Mouse (Mus musculus) kidney, postnatal 0 days (tissue): ENCODE results near the gene Wdr45. TPM values are rescaled to one million over a fixed set of nuclear protein-coding genes. Genes with fewer than 3 reads are reported as not detected.
"Not testable (repeated sequence)": the region's sequence is repeated elsewhere in the genome, so short reads cannot be mapped to it uniquely, and the experiment has no call there.

Source experiments
- ATAC-seq: fragments of 200-750 bp; cut with Nextera tagmentation; replicated peaks from 2 replicates; pipeline ENCODE4 v1.8.0; 2017; ENCODE audit warnings: low read depth, moderate number of reproducible peaks, moderate TSS enrichment, moderate library complexity; ENCODE audit not compliant: low FRiP score
- DNase-seq: peaks from one replicate; pipeline ENCODE4 v3.0.0-alpha.2; 2016; ENCODE audit warnings: low spot score
- H3K27ac ChIP-seq: fragments of 300-500 bp; sonication (generic); 2 replicates; pipeline ENCODE4 v1.5.1; 2014; ENCODE audit warnings: mild to moderate bottlenecking
- H3K27me3 ChIP-seq: fragments of 300-500 bp; sonication (generic); 2 replicates; pipeline ENCODE4 v1.6.1; 2014; ENCODE audit warnings: low read length, mixed read lengths; ENCODE audit not compliant: insufficient read depth
- H3K36me3 ChIP-seq: fragments of 300-500 bp; sonication (generic); 2 replicates; pipeline ENCODE4 v1.6.1; 2014; ENCODE audit warnings: low read length, mixed read lengths; ENCODE audit not compliant: insufficient read depth
- H3K4me1 ChIP-seq: fragments of 300-500 bp; sonication (generic); replicated peaks from 2 replicates; pipeline ENCODE4 v1.6.1; 2014; ENCODE audit warnings: antibody characterized with exemption, low read length, mixed read lengths; ENCODE audit not compliant: insufficient read depth
- H3K4me2 ChIP-seq: fragments of 300-500 bp; sonication (generic); 2 replicates; pipeline ENCODE4 v1.6.1; 2014; ENCODE audit warnings: mild to moderate bottlenecking, low read length, moderate library complexity, mixed read lengths
- H3K4me3 ChIP-seq: fragments of 300-500 bp; sonication (generic); replicated peaks from 2 replicates; pipeline ENCODE4 v1.5.1; 2014; ENCODE audit warnings: low read depth, low read length
- H3K9ac ChIP-seq: fragments of 300-500 bp; sonication (generic); 2 replicates; pipeline ENCODE4 v1.6.1; 2014; ENCODE audit warnings: low read depth, low read length
- H3K9me3 ChIP-seq: fragments of 300-500 bp; sonication (generic); replicated peaks from 2 replicates; pipeline ENCODE4 v1.6.1; 2016; ENCODE audit warnings: low read length, inconsistent platforms, mixed read lengths
- CTCF ChIP-seq: IDR thresholded peaks from 2 replicates; pipeline ENCODE4 v1.5.1; 2016; ENCODE audit warnings: antibody characterized with exemption, low read depth, mild to moderate bottlenecking, moderate library complexity
- WGBS: fragments of 180-500 bp; shearing (Covaris S2); extraction: QIAGEN DNeasy Blood & Tissue Kit; methylation state at CpG from one replicate; pipeline ENCODE4 v1.1.7; 2014; 5-methylcytosine and 5-hydroxymethylcytosine counted together
- polyA plus RNA-seq: library from polyadenylated mRNA; unstranded; fragments of >200 nt; fragmentation: Nextera tagmentation; extraction: Ambion mirVana; gene quantifications from 2 replicates; pipeline ENCODE4 v1.2.1, GENCODE M21; 2015

The Wdr45 gene
- polyA plus RNA-seq, 1 experiment from 2014 or later: 39.6 TPM

DNA sequence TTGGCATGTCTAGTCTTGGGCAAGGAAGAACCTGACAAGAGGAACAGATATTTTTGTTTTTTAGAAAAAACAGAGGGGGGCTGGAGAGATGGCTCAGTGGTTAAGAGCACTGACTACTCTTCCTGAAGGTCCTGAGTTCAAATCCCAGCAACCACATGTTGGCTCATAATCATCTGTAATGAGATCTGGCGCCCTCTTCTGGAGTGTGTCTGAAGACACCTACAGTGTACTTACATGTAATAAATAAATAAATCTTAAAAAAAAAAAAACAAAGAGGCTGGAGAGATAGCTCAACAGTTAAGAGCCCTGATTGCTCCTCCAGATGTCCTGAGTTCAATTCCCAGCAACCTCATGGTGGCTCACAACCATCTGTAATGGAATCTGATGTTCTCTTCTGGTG, 1.9 kb downstream of the Wdr45 start:
- not testable (repeated sequence) for H3K4me1 ChIP-seq, H3K4me3 ChIP-seq, H3K36me3 ChIP-seq, H3K27me3 ChIP-seq, H3K4me2 ChIP-seq, H3K27ac ChIP-seq, ATAC-seq, H3K9ac ChIP-seq, H3K9me3 ChIP-seq, DNase-seq
- peak; percentile 29; the same call in 1 of the 2 replicates for TF ChIP-seq CTCF
- 33% methylated on average over 1 of the region's 1 CpGs for WGBS

DNA sequence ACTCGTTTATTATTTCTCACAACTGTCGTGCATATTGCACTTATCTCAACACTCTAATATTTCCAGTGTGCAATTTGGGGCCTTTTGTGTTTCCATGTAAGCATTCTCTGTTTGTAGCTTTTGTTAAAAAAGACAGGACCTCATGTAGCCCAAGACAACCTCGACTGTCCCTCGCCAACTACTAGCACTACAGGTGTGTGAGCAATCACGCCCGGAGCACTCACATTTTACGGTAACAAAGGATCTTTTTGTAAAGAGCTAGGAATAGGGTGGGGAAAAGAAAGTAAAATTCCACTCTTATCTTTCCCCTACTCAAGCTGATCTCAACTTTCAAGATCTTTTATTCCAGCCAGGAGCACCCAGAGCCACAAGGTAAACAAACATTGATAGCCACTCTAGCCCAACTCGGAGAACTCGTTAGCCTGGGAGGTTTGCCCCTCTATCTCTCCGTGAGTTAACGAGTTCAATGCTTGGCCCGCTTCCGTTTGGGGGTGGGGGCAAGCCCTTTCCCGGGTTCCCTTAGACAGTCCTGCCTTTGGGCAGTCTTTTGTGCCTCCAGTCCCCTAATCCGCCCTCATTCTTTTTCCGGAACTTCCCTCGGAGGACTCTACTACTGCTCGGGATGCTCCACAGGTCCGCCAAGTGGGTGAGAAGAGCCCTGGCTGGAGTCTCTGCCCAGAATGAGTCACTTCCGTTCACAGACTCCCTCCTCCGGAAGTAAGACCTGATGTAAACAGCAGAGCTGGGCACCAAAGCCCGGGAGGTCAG, 7.6 kb downstream of the Wdr45 start, which contains the start of gene Gm45208:
Gm45208 (plus strand) TSS at position 732 of the 768 bp plus-strand sequence.
- H3K9me3 ChIP-seq: no peaks in the 10 kb centered on the region
- no peaks in the 10 kb centered on the region for H3K27me3 ChIP-seq
- peak within 1 kb of the TSS; percentile 62 for H3K4me2 ChIP-seq
- ATAC-seq: peak; percentile 84
- H3K4me3 ChIP-seq: peak within 1 kb of the TSS; percentile 52
- peak within 1 kb of the TSS; percentile 60 for H3K9ac ChIP-seq
- no peaks in the 10 kb centered on the region for H3K4me1 ChIP-seq
- H3K27ac ChIP-seq: peak within 1 kb of the TSS; percentile 79
- no peaks in the 10 kb centered on the region for H3K36me3 ChIP-seq
- TF ChIP-seq CTCF: no peak
- DNase-seq: peak; percentile 85
- 28% methylated on average over 22 of the region's 22 CpGs for WGBS

DNA sequence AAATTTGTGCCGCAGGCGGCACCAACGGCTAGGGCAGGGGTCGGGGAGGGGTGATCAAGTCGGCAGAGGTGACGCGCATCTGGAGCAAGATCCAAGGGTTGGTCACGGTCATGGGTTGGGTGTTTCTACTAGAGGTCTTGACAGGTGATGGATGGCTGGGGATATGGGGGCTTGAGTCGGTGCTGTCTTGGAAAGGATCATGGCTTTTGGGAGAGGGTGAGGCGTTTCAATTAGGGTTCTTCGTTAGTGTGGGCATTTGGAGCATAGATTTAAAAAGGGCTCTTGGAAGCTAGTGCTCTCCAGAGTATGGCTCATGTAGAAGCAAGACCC, 8.1 kb downstream of the Wdr45 start:
- 32% methylated on average over 11 of the region's 11 CpGs for WGBS
- Histone ChIP-seq H3K4me2 (peak overlapping the region; percentile 62), H3K27me3 (no peaks in the 10 kb centered on the region), H3K36me3 (no peaks in the 10 kb centered on the region), H3K9me3 (no peaks in the 10 kb centered on the region), H3K9ac (peak overlapping the region; percentile 60), H3K4me3 (peak overlapping the region; percentile 52), H3K27ac (peak overlapping the region; percentile 79), H3K4me1 (no peaks in the 10 kb centered on the region)
- ATAC-seq (no peak), DNase-seq (no peak)
- no peak for TF ChIP-seq CTCF

DNA sequence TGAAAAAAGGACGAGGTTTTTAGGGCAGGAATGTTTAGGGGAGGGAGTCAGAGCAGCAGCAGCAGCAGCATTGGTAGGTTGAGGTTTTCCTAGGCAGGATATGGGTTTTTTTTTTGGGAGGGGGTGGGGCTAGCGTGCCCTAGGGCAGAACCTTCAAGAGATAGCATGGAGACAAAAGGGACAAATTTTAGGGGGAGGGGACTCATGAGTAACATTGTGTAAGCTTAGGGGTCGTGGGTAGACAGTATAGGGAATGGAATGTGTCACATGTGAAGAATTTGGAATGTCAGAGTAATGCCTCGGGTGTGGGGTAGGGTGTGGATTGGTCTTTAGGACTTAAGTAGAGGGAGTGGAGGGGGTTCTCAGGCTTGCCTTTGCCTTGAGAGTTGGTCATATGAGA, 8.6 kb downstream of the Wdr45 start:
- peak overlapping the region; percentile 79 for H3K27ac ChIP-seq
- H3K9ac ChIP-seq: peak overlapping the region; percentile 60

DNA sequence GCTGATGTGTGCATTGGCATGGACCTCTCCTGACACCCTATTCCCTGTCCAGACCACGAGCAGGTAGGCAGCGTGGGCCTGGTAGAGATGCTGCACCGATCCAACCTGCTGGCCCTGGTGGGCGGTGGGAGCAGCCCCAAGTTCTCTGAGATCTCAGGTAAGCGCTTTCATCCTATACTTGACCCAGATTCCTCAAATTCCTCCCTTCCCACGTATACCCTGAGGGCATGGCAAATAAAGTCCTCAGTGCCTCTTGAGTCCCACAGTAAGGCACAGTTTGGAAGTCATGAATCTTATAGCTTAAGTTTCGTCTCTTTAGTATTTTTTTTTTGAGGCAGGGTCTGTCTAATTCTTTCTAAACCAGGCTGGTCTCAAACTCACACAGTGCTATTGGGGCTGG, 10.0 kb downstream of the Wdr45 start:
- no peak overlapping the region for H3K9ac ChIP-seq
- no peak for DNase-seq
- H3K36me3 ChIP-seq: no peaks in the 10 kb centered on the region
- ATAC-seq: no peak
- no peak overlapping the region for H3K4me2 ChIP-seq
- H3K9me3 ChIP-seq: no peaks in the 10 kb centered on the region
- 84% methylated on average over 7 of the region's 7 CpGs for WGBS
- no peak overlapping the region for H3K27ac ChIP-seq
- H3K27me3 ChIP-seq: no peaks in the 10 kb centered on the region
- no peak overlapping the region for H3K4me3 ChIP-seq
- no peaks in the 10 kb centered on the region for H3K4me1 ChIP-seq
- TF ChIP-seq CTCF: no peak

More for the DNA sequence above, 8.6 kb downstream of the Wdr45 start:
- TF ChIP-seq CTCF: no peak
- Histone ChIP-seq H3K9me3 (no peaks in the 10 kb centered on the region), H3K4me1 (no peaks in the 10 kb centered on the region), H3K36me3 (no peaks in the 10 kb centered on the region), H3K4me2 (peak overlapping the region; percentile 62), H3K27me3 (no peaks in the 10 kb centered on the region), H3K4me3 (peak overlapping the region; percentile 52)
- WGBS: 21% methylated on average over 4 of the region's 4 CpGs
- ATAC-seq (no peak), DNase-seq (no peak)

DNA sequence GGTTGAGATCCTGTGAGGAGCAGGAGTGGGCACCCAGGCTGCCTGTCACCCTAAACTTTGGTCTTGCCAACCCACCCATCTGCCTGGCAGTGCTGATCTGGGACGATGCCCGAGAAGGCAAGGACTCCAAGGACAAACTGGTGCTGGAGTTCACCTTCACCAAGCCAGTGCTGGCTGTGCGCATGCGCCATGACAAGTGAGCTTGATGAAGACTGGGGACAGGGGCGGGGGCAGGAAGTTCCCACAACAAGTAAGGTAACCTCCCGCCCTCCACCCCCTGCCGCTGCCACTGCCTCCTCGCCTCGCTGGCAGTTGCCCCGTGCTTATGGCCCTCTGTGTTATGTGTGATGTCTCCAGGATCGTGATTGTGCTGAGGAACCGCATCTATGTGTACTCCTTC, 11.7 kb downstream of the Wdr45 start:
- H3K4me2 ChIP-seq: no peak overlapping the region
- H3K27ac ChIP-seq: no peak overlapping the region
- no peak for TF ChIP-seq CTCF
- no peaks in the 10 kb centered on the region for H3K4me1 ChIP-seq
- no peak overlapping the region for H3K4me3 ChIP-seq
- H3K9me3 ChIP-seq: no peaks in the 10 kb centered on the region
- H3K36me3 ChIP-seq: no peaks in the 10 kb centered on the region
- DNase-seq (no peak), ATAC-seq (no peak)
- 91% methylated on average over 12 of the region's 12 CpGs for WGBS
- no peak overlapping the region for H3K9ac ChIP-seq
- H3K27me3 ChIP-seq: no peaks in the 10 kb centered on the region
